Mouse (Mus musculus) adrenal gland, postnatal 14 days (tissue): Measurements from ENCODE around the gene H13. TPM values are rescaled to one million over a fixed set of nuclear protein-coding genes. Genes with fewer than 3 reads are reported as not detected.

ENCODE experiments used
- DNase-seq: peaks from one replicate; pipeline ENCODE4 v3.0.0; 2021; ENCODE audit warnings: mixed read lengths
- long read RNA-seq, 2 experiments: library from polyadenylated mRNA; stranded (forward); transcript quantifications; one replicate each; pipeline ENCODE4 v2.0.0; 2021
- total RNA-seq: library from RNA; stranded (reverse); gene quantifications from 2 replicates; pipeline ENCODE4 v1.2.3, GENCODE M21; 2021

H13 gene
- 123 and 139 TPM in 2 replicates for total RNA-seq
- long read RNA-seq, experiment 1, full-length matches to known transcripts: 336 of 398 reads
- long read RNA-seq, experiment 1, partial matches to known transcripts: 34 of 398 reads
- long read RNA-seq, experiment 1, other reads (novel, unspliced or antisense): 28 of 398 reads
- long read RNA-seq, experiment 2, full-length matches to known transcripts: 200 of 251 reads
- long read RNA-seq, experiment 2, partial matches to known transcripts: 32 of 251 reads
- long read RNA-seq, experiment 2, other reads (novel, unspliced or antisense): 19 of 251 reads

DNA sequence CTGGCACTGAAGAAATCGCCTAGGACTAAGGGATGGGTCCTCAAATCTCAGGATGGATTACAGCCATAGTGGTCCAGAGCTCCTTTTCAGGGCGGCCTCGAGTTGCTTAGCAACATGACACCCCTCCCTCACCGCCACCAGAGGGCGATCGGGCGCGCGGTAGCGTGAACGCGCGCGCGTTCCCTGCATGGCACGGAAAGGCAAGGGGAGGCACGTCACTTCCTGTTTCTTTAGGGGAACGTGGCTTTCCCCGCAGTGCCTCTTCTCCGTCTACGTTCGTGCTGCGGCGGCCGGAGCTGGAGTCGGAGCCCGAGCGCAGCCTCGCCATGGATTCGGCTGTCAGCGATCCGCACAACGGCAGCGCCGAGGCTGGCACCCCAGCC, at the start of gene H13:
Gene H13 (plus strand): TSS at position 206 of the 383 bp plus-strand sequence.
- peak; percentile 96 for DNase-seq

DNA sequence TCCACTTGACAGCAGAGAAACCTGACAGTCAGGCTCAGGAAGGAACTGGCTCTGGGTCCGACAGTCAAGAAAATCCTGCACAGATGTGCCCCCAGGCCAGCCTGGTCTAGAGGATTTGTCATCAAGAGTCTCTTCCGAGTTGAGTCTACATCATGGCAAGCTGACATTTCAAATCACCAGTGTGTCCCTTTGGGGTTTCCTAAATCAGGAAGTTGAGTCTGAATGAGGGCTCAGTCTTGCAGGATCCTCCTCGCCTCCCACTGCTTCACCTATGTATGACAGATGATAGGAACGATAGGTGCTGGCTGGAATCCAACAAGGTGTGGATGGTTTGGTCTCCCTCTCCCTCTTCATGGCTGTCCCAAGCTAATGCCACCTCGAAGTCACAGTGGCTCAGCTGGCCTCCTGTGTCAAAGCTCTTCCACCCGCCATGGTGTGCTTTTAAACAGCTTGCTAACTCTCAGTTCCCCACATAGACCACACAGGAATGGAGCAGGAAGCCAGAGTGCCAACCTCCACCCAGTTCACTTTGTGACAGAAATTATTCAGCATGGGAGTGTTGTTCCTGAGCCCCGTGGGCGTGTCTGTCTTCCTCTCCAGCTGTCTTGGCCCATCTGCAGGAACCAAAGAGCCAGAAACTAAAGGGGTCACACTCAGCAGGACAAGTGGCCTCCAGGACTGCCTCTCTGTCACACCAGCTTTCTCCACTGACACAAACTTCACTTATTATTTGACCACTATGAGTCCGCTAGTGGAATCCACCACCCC, 48.7 kb upstream of the H13 start:
- DNase-seq: no peak

DNA sequence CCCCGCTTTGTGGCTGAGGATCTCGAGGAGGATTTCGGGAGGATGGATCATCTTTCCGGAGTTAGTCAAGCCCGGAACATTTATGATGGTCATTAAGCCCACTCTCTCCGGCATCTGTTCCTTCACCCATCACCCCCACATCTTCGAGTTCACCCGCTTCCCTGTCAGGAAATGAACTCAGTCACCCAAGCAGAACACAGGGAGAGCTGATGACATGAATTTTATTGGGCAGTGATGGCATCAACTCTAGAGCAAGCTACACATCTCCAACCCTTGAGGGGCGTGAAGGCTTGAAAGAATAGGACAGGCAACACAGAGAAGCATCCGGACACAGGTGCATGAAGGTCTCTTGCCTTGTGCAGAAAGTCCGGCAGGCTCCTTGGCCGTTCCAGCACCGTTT, 47.1 kb upstream of the H13 start:
- no peak for DNase-seq

DNA sequence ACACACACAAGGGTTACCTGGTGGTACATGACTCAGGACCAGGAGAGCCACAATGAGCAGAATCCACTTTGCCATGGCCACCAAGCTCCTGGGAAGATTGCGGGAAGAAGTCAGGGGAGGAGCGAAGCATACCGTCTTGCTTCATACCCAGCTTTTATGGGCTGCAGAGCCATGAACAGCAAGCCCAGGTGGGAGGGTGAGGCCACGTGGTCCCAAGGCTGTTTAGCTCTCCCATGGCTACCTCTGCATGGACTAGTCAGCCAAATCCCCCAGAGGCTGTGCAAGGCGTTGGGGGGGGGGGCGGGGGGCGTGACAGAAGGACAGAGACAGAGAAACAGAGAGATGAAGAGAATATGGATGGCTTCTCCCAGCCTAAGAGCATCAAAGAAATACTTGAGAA, 46.3 kb upstream of the H13 start, which contains the start of gene Defb25:
Gene Defb25 (minus strand): TSS at position 101 of the 400 bp plus-strand sequence.
- no peak for DNase-seq

DNA sequence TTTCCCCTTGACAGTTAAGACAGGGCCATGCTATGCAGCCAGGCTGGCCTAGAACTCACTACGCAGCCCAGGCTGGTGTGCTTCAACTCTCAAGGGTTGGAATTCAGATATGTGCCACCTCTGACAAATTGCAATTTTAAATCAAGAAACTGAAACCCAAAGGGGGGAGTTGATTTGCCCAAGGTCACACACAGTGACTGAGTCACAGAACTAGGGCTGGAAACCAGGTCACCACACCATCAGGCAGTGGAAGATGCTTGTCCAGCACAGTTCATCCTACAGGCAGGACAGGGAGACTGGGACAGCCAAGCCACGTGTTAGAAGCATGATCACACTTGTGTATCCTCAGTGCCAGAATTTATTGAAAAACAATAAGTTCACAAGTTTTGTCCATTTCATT, 44.7 kb upstream of the H13 start:
- DNase-seq: no peak

DNA sequence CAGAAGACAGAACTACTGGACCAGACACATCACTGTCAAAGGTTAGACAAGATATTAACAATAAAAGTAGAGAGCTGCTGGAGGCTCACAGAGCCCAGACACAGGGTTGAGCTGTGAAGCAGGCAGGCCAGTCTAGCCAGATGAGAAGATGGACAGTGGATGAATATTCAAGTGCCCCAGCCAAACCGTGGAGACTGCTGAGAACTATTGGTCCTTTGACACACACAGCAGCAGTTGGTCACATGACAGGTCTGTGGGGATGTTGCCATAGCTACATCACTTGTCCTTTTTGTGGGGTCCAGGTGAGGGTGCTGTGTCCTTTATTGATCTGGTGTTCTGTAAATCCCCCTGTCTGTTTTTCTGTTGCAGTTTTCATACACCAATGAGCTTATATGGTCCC, 44.0 kb upstream of the H13 start:
- DNase-seq: no peak

DNA sequence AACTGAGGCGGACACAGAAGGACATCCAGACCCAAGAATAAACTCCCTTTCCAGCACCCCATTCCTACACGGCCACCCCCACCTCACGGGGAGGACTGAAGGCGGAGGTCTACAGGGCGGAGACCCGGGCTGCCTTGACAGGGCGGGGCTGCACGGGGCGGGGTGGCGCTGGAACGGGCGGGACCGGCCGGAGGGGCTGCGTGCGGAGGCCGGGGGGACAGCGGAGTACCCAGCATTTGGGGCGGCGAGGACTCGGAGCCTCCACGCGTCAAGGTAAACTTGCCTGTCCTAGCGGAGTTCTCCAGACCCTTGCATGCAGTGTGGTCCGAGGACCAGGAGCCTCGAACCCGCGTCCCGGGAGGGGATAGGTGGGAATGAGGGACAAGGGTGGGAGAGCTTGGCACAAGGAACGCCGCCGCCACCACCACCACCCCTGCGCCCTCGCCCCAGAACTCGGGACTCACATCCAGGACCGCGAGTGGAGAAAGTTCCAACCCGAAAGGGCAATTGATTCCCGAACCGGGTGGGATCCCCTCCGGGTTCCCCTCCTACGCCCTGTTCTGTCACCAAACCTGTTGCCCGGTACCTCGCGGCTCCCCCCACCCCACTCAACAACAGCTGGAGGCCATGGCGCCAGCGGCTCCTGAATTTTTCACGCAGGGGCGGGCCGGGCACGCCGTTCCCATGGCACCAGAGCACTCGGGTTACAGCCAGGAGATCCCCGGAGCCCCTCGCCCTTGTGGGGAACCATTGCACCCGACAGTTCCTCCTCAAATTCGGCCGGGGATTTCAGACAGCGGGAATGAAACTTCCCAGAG, 42.3 kb upstream of the H13 start, which contains the start of gene Rem1:
Gene Rem1 (plus strand): TSS at position 178 of the 818 bp plus-strand sequence.
- DNase-seq: peak; percentile 52

DNA sequence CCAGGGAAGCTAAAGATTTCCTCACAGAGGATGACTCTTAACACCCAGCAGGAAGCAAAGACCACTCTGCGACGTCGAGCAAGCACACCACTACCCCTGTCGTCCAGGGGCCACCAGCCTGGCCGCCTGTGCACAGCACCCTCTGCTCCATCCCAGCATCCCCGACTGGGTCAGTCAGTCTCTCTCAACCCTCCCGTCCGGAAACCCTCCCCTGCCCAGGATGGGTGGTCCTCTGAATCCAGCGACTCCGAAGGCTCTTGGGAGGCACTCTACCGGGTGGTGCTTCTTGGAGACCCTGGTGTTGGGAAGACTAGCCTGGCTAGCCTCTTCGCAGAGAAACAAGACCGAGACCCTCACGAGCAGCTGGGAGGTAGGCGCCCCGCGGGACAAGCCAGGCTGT, 41.2 kb upstream of the H13 start:
- no peak for DNase-seq

DNA sequence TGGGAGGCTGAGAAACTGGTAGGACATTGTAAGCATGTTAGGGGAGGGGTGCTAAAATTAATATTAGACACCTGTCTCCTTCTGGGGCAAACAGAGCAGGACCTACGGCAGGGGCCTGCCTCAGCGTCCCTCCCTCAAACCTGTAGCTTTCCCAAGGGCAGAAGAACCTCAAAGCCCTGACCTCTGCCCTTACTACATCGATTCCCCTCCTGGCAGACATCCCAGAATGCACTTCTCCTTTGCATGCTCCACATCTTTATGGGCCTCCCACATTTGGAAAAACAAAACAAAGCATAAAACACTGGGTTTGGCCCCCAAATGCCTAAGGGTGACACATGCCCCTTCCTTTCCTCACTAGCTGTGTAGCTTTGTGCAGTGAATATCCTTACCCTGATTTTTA, 40.0 kb upstream of the H13 start:
- no peak for DNase-seq

DNA sequence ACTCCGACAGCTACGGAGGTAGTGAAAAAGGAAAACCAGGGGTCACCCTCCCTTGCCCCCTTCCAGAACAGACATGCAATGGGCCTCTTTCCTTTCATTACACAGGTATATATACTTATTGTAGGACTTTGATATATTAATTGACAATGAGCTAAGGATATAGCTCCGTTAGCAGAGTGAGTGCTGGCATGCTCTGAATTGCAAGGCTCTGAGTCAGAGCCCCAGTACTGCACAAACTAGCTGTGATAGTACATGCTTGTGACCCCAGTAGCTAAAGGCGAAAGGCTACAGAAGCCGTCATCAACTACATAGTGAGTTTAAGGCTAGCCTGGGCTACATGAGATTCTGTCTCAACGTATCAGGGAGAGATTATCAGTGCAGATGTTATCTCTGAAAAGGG, 39.4 kb upstream of the H13 start:
- DNase-seq: no peak

DNA sequence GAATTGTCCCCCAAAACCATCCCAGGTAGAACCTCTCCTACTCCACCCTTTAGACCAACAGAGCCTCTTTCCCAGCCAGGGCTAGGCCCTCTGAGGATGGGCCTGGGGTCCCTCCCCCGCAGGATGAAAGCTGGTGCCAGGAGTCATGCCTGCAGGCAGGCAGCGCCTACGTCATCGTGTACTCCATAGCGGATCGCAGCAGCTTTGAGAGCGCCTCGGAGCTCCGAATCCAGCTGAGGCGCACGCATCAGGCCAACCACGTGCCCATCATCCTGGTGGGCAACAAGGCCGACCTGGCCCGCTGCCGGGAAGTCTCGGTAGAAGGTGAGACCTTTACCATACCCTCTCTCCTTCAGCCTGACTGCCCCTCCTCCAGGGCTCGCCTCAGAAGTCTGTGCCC, 35.9 kb upstream of the H13 start:
- DNase-seq: peak; percentile 26

DNA sequence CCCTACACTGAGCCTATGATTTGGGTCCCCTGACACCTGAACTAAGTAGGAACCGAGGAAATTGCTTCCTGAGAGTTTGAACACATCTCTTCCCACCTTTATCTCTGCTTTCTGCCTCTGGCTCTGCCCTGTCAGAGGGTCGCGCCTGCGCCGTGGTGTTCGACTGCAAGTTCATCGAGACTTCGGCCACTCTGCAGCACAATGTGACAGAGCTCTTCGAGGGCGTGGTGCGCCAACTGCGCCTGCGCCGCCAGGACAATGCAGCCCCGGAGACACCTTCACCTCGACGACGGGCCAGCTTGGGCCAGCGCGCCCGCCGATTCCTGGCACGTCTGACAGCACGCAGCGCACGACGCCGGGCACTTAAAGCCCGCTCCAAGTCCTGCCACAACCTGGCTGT, 35.0 kb upstream of the H13 start:
- no peak for DNase-seq

DNA sequence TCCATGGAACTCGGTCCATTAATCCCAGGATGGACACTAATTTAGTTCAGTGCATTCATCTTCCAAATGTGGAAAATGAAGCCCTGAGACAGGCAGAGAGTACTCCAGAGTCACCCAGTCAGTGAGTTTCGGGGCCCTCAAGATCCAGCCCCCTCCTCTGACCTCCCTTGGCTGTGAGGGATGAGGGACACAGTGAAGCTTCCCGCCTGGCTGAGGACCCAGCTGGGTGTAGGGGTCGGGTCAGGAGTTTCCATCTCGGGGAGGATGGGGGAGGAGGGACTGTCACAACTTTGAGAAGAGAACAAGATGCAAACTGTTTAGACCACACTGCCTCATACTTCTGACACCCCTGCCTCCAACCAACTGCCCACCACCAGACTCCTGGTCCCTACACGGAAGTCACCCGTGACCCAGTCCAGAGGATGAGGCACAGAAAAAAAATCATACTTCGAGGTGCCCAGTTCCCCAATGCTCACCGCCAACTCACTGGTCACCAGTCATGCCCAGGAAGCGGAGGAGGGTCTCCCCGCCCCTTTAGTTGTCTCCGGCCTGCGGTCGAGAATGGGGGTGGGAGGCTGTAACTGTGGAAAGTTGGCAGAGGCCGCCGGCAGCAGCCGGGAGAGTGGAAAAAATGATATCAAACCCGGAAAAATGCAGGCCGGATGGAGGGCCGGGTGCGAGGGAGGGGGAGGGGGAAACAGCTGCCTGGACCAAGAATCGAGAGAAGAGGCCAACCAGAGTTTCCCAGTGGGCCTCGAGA, 32.8 kb upstream of the H13 start:
- DNase-seq: peak; percentile 67

DNA sequence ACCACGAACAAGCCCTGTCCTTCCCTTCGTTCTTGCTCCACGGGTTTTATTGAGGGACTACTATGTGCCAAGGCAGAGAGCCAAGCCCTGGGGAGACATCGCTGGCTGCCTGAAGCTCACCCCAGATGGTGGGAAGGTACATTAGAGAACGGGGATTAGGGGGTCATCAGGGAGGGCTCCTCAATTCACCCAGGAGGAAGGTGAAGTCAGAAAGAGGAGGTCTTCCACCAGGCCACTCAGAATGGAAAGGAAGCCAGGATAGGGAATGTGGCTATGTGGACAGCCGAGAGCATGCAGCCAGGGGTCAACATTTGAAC, 32.3 kb upstream of the H13 start:
- no peak for DNase-seq

DNA sequence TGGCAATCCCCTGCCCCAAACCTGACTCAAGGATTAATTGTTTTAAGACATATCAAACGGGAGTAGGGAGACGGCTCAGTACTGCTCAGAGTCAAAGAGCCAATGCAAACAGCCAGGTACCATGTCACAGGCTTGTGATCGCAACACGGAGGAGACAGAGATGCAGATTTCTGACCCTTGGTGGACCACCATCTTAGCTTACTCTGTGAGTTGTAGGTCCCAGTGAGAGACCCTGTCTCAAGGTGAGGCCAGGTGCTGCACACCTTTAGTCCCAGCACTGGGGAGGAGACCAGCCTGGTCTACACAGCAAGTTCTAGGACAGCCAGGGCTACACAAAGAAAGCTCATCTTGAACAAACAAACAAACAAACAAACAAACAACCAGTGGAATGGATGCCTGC, 31.9 kb upstream of the H13 start:
- no peak for DNase-seq

DNA sequence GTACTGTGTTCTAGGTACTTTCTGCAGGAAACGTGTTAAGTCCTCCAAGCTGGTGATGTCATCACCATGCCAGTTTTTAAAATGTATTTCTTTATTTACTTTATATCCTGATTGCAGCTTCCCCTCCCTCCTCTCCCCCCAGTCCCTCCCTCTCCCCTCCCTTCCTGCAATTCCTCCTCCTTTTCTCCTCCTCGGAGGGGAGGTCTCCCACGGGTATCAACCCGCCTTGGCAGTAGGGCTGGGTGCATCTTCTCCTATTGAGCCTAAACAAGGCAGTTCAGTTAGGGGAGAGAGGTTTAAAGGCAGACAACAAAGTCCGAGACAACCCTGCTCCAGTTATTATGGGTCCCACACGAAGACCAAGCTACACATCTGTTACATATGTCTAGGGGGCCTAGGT, 30.4 kb upstream of the H13 start:
- DNase-seq: no peak

DNA sequence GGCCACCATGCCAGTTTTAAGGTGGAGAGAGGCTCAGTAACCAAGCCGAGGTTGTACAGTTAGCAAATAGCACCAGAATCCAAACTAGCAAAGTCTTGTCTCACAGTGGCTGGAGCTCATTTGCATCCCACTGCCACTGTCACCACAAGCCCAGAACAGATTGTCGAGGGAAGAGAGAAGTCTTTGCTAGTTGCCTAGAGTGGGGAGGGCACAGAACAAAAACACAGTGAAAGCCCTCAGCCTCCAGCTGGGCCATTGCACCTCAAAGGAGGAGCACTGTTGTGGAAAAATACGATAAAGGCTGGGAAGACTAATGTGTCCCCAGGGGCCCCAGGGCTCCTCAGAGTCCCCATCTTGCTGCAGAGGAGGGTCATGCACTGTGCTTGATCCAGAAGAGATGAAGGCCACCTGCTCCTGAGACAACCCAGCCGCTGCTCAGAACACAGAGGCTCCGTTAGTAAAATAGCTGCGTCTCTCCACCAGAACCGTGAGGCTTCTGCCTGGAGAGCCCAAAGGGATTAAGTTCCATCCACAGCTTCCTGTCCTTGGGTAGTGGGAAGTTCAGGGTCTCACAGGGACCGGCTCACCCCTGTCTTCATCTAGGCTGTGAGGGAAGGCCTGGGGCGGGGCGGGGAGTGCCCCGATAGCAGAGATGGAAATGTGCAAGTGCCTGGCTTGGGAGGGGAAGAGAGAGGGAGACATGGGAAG, 29.7 kb upstream of the H13 start:
- DNase-seq: peak; percentile 18

DNA sequence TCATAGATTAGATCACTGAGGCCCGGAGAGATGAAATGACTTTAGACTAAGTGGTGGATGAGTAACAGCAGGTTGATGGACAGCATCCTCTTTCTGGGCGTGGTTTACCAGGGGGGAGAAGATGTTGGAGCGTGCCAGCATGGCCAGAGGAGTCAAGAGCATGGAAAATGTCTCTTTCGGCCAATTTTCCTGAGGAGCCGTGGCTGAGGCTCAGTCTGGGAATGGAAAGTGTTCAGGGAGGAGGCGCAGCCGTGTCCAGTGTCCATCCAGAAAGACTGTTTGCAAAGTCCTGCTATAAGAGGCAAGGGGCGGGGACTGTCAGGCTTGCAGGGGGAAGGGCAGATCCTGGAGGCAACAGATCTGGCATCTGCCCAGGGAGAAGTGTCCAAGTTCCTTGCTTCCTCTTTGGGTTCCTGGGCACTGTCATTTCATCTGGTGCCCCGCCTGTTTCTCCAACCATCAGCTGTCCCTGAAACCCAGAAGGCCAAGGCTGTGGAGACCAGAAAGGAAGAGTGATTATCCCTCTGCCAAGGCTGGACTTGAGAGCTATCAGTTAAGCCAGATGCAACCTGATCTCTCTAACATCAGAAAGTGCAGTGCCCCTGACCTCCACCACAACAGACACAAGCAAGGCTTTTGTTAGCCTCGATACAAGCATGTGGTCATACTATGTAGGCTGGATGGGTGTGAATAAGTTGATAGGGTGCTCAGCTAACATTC, 16.2 kb upstream of the H13 start:
- DNase-seq: peak; percentile 88

DNA sequence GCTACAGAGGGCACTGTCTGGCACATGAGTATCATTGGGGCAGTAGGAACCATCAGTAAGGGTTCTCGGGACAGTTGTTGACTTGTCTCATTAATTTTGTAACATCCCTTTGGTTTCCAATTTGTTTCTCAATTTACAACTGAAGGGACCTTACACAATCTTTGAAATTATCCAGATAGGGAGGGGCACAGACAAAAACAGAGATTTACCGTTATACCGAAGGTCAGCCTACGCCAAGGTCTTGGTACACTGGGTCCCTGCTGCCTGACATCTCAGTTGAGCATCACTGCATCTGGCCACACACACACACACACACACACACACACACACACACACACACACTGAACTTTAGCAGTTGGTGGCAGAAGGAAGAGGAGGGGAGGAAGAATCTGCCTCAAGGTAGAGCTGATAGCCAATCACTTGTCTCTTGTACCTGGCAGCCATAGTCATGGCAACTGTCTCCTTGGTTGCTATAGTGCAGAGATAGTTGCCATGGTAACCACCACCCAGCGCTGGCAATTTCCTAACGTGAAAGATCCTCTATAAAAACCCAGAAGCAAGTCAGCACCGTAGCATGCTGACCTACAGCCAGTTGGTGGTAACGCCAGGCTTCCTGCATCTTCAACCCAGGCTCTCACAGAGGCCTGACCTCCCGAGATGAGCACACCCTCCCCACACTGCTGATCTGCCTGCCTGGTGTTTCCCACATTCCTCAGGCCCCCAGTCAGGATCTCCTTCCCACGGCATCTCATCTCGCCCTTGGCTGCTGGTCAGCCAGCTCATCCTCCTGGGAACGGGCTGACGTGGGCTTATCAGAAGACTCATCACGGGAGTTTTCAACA, 15.2 kb upstream of the H13 start:
- peak; percentile 71 for DNase-seq

DNA sequence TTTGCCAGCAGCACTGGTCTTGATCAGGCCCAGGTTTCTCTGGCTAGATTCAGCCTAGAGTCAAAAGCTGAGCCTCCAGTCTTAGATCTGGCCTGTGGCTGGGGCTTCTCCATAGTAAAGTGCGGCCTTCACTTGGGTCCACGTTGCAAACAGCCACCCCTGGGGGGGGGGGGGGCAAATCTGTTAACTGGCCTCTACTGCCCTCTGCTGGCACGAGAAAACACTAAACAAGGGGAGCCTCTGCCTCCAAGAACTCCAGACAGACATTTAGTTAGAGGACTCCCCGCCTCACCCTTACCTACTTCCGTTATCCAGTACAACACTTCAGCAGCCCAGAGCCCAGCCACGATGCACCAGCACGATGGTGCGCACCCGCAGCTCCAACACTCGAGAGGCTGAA, 11.9 kb upstream of the H13 start:
- peak; percentile 63 for DNase-seq
